Mouse (Mus musculus): ENCODE measurements around the gene Macrod2. TPM values are rescaled to one million over a fixed set of nuclear protein-coding genes. Genes with fewer than 3 reads are reported as not detected.

Gene Macrod2
- polyA plus RNA-seq, 1 experiment from 2014 or later = 49.2 TPM

- 71% methylated on average over 4 of the region's 4 CpGs for WGBS
- Histone ChIP-seq H3K27ac (ENCODE audit: low read depth, low read length) (no peak overlapping the region), H3K27me3 (replicated peaks; ENCODE audit: control insufficient read depth, insufficient read depth, low read length) (no peaks in the 10 kb centered on the region)
Observed at GRCm38 (mm10) chr2:142400781-142401180, 2005.7 kb downstream of the Macrod2 start.

GRCm38 (mm10) chr2:142401359-142401758, 2006.2 kb downstream of the Macrod2 start:
- Histone ChIP-seq H3K9me3 (replicated peaks; ENCODE audit: control insufficient read depth, low read length) (no peaks in the 10 kb centered on the region), H3K4me3 (ENCODE audit: low read depth, low read length) (no peak overlapping the region), H3K9ac (ENCODE audit: low read length) (no peak overlapping the region), H3K4me1 (ENCODE audit: control insufficient read depth, insufficient read depth, low read length) (no peaks in the 10 kb centered on the region), H3K4me2 (ENCODE audit: low read length) (no peak overlapping the region), H3K36me3 (ENCODE audit: control insufficient read depth, insufficient read depth, low read length) (no peaks in the 10 kb centered on the region), H3K27ac (ENCODE audit: low read depth, low read length) (no peak overlapping the region), H3K27me3 (replicated peaks; ENCODE audit: control insufficient read depth, insufficient read depth, low read length) (no peaks in the 10 kb centered on the region)
- no peak for ATAC-seq
- WGBS = 78% methylated on average over 3 of the region's 3 CpGs
- DNase-seq (ENCODE audit: low spot score) = peak; percentile 20

More at GRCm38 (mm10) chr2:142400781-142401180, 2005.7 kb downstream of the Macrod2 start:
- ATAC-seq = no peak
- Histone ChIP-seq H3K4me2 (ENCODE audit: low read length) (no peak overlapping the region), H3K4me3 (ENCODE audit: low read depth, low read length) (no peak overlapping the region), H3K4me1 (ENCODE audit: control insufficient read depth, insufficient read depth, low read length) (no peaks in the 10 kb centered on the region), H3K36me3 (ENCODE audit: control insufficient read depth, insufficient read depth, low read length) (no peaks in the 10 kb centered on the region), H3K9ac (ENCODE audit: low read length) (no peak overlapping the region), H3K9me3 (replicated peaks; ENCODE audit: control insufficient read depth, low read length) (no peaks in the 10 kb centered on the region)
- peak; percentile 19 for DNase-seq (ENCODE audit: low spot score)

GRCm38 (mm10) chr2:142403394-142403793, 2008.3 kb downstream of the Macrod2 start:
- no peak overlapping the region for H3K4me2 ChIP-seq (ENCODE audit: low read length)
- no peak overlapping the region for H3K4me3 ChIP-seq (ENCODE audit: low read depth, low read length)
- H3K4me1 ChIP-seq (ENCODE audit: control insufficient read depth, insufficient read depth, low read length) = no peaks in the 10 kb centered on the region
- H3K36me3 ChIP-seq (ENCODE audit: control insufficient read depth, insufficient read depth, low read length) = no peaks in the 10 kb centered on the region
- H3K9ac ChIP-seq (ENCODE audit: low read length) = no peak overlapping the region
- no peaks in the 10 kb centered on the region for H3K9me3 ChIP-seq (replicated peaks; ENCODE audit: control insufficient read depth, low read length)
- DNase-seq (ENCODE audit: low spot score) (peak; percentile 48), ATAC-seq (peak; percentile 68)
- H3K27me3 ChIP-seq (replicated peaks; ENCODE audit: control insufficient read depth, insufficient read depth, low read length) = no peaks in the 10 kb centered on the region
- no peak overlapping the region for H3K27ac ChIP-seq (ENCODE audit: low read depth, low read length)

DNA sequence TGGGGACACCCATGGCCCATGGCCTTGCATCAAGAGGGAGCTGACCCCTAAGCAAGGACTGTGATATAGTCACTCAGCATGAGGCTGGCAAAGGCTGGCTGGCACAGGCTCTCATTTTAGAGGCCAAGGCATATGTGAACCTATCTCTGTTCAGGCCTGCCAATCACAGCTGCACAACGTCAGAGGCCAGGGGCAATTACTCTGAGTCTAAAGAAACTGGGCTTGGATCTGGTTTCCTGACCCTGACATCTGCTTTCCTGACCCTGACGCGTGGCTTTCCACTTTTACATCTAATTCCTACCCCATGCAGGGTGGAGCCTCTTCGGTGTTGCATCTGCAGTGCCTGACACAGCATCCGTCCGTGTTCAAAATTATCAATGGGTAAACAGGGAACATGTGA, 2009.2 kb downstream of the Macrod2 start:
- H3K4me2 ChIP-seq (ENCODE audit: low read length) = no peak overlapping the region
- H3K36me3 ChIP-seq (ENCODE audit: control insufficient read depth, insufficient read depth, low read length) = no peaks in the 10 kb centered on the region
- DNase-seq (ENCODE audit: low spot score) (no peak), ATAC-seq (peak; percentile 40; the same call in 1 of the 2 replicates)
- H3K4me1 ChIP-seq (ENCODE audit: control insufficient read depth, insufficient read depth, low read length) = no peaks in the 10 kb centered on the region
- 74% methylated on average over 6 of the region's 6 CpGs for WGBS
- no peaks in the 10 kb centered on the region for H3K27me3 ChIP-seq (replicated peaks; ENCODE audit: control insufficient read depth, insufficient read depth, low read length)
- no peaks in the 10 kb centered on the region for H3K9me3 ChIP-seq (replicated peaks; ENCODE audit: control insufficient read depth, low read length)
- no peak overlapping the region for H3K9ac ChIP-seq (ENCODE audit: low read length)
- H3K27ac ChIP-seq (ENCODE audit: low read depth, low read length) = no peak overlapping the region
- no peak overlapping the region for H3K4me3 ChIP-seq (ENCODE audit: low read depth, low read length)

GRCm38 (mm10) chr2:142407341-142407740, 2012.2 kb downstream of the Macrod2 start:
- H3K9me3 ChIP-seq (replicated peaks; ENCODE audit: control insufficient read depth, low read length) = no peaks in the 10 kb centered on the region
- ATAC-seq = no peak
- H3K27ac ChIP-seq (ENCODE audit: low read depth, low read length) = no peak overlapping the region
- no peaks in the 10 kb centered on the region for H3K4me1 ChIP-seq (ENCODE audit: control insufficient read depth, insufficient read depth, low read length)
- no peak overlapping the region for H3K4me2 ChIP-seq (ENCODE audit: low read length)
- no peaks in the 10 kb centered on the region for H3K36me3 ChIP-seq (ENCODE audit: control insufficient read depth, insufficient read depth, low read length)
- no peaks in the 10 kb centered on the region for H3K27me3 ChIP-seq (replicated peaks; ENCODE audit: control insufficient read depth, insufficient read depth, low read length)
- DNase-seq (ENCODE audit: low spot score) = no peak
- H3K4me3 ChIP-seq (ENCODE audit: low read depth, low read length) = no peak overlapping the region
- H3K9ac ChIP-seq (ENCODE audit: low read length) = no peak overlapping the region

- H3K36me3 ChIP-seq (ENCODE audit: control insufficient read depth, insufficient read depth, low read length) = no peaks in the 10 kb centered on the region
- H3K4me2 ChIP-seq (ENCODE audit: low read length) = no peak overlapping the region
- ATAC-seq (no peak), DNase-seq (ENCODE audit: low spot score) (no peak)
- H3K27ac ChIP-seq (ENCODE audit: low read depth, low read length) = no peak overlapping the region
- no peaks in the 10 kb centered on the region for H3K27me3 ChIP-seq (replicated peaks; ENCODE audit: control insufficient read depth, insufficient read depth, low read length)
- H3K4me1 ChIP-seq (ENCODE audit: control insufficient read depth, insufficient read depth, low read length) = no peaks in the 10 kb centered on the region
- H3K9ac ChIP-seq (ENCODE audit: low read length) = no peak overlapping the region
- H3K4me3 ChIP-seq (ENCODE audit: low read depth, low read length) = no peak overlapping the region
- H3K9me3 ChIP-seq (replicated peaks; ENCODE audit: control insufficient read depth, low read length) = no peaks in the 10 kb centered on the region
Observed at GRCm38 (mm10) chr2:142410124-142410523, 2015.0 kb downstream of the Macrod2 start.

- Histone ChIP-seq H3K9me3 (replicated peaks; ENCODE audit: control insufficient read depth, low read length) (no peaks in the 10 kb centered on the region), H3K27me3 (replicated peaks; ENCODE audit: control insufficient read depth, insufficient read depth, low read length) (no peaks in the 10 kb centered on the region), H3K36me3 (ENCODE audit: control insufficient read depth, insufficient read depth, low read length) (no peaks in the 10 kb centered on the region), H3K4me2 (ENCODE audit: low read length) (no peak overlapping the region), H3K4me3 (ENCODE audit: low read depth, low read length) (no peak overlapping the region), H3K4me1 (ENCODE audit: control insufficient read depth, insufficient read depth, low read length) (peaks cover 5% of the 10 kb centered on the region), H3K27ac (ENCODE audit: low read depth, low read length) (no peak overlapping the region), H3K9ac (ENCODE audit: low read length) (no peak overlapping the region)
- ATAC-seq (no peak), DNase-seq (ENCODE audit: low spot score) (no peak)
- 39% methylated on average over 7 of the region's 7 CpGs for WGBS
Observed at GRCm38 (mm10) chr2:142433126-142433525, 2038.0 kb downstream of the Macrod2 start.

DNA sequence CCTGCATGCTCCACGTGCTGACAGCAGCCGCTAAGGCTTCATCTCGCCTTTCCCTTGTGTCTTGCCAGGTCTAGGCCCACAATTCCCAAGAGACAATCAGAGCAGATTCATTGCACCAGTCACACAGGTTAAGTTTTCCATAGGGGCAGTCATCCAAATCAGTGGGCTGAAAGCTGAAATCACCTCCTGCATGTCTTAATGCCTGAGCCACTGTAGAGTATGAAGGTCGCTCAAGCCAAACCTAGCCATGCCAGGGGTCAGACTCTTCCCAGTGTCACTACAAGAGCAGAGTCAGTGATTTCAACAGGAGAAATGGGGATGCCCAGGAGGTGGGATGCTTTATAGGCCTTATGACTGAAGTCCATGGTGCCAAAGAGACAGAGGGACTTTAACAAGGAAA, 2039.6 kb downstream of the Macrod2 start:
- H3K4me2 ChIP-seq (ENCODE audit: low read length) = no peak overlapping the region
- ATAC-seq = no peak
- peaks cover 5% of the 10 kb centered on the region for H3K4me1 ChIP-seq (ENCODE audit: control insufficient read depth, insufficient read depth, low read length)
- DNase-seq (ENCODE audit: low spot score) = no peak
- WGBS = 88% methylated on average over 4 of the region's 4 CpGs
- H3K9ac ChIP-seq (ENCODE audit: low read length) = no peak overlapping the region
- H3K27ac ChIP-seq (ENCODE audit: low read depth, low read length) = no peak overlapping the region
- H3K27me3 ChIP-seq (replicated peaks; ENCODE audit: control insufficient read depth, insufficient read depth, low read length) = no peaks in the 10 kb centered on the region
- no peaks in the 10 kb centered on the region for H3K36me3 ChIP-seq (ENCODE audit: control insufficient read depth, insufficient read depth, low read length)
- no peak overlapping the region for H3K4me3 ChIP-seq (ENCODE audit: low read depth, low read length)
- no peaks in the 10 kb centered on the region for H3K9me3 ChIP-seq (replicated peaks; ENCODE audit: control insufficient read depth, low read length)

- DNase-seq (ENCODE audit: low spot score) = peak; percentile 35
- ATAC-seq = peak; percentile 48
- Histone ChIP-seq H3K4me3 (ENCODE audit: low read depth, low read length) (no peak overlapping the region), H3K9ac (ENCODE audit: low read length) (no peak overlapping the region), H3K27me3 (replicated peaks; ENCODE audit: control insufficient read depth, insufficient read depth, low read length) (no peaks in the 10 kb centered on the region), H3K9me3 (replicated peaks; ENCODE audit: control insufficient read depth, low read length) (no peaks in the 10 kb centered on the region), H3K4me1 (ENCODE audit: control insufficient read depth, insufficient read depth, low read length) (peaks cover 5% of the 10 kb centered on the region), H3K36me3 (ENCODE audit: control insufficient read depth, insufficient read depth, low read length) (no peaks in the 10 kb centered on the region), H3K27ac (ENCODE audit: low read depth, low read length) (no peak overlapping the region), H3K4me2 (ENCODE audit: low read length) (no peak overlapping the region)
- 54% methylated on average over 6 of the region's 6 CpGs for WGBS
Observed at GRCm38 (mm10) chr2:142437606-142438461, 2042.7 kb downstream of the Macrod2 start.

All from forebrain, embryonic 14.5 days (tissue).